Mouse (Mus musculus) kidney, adult 10 weeks (tissue): ENCODE data around the gene Zfp91. TPM values are rescaled to one million over a fixed set of nuclear protein-coding genes. Genes with fewer than 3 reads are reported as not detected.

Experiments
- polyA plus RNA-seq: library from polyadenylated mRNA; stranded (reverse); fragments of 350-450 nt; fragmentation: Illumina TruSeq; extraction: RNeasy Lipid Tissue Mini Kit (QIAGEN cat#74804); gene quantifications from one replicate; pipeline ENCODE4 v1.2.3, GENCODE M21; 2014; ENCODE audit warnings: low read depth, low replicate concordance

The Zfp91 gene
- 134 TPM for polyA plus RNA-seq

GRCm38 (mm10) chr19:12795511-12796327 is at the start of gene Zfp91, which contains the start of gene Lpxn:
Zfp91 (minus strand) TSS chr19:12796126.
Lpxn (plus strand) TSS chr19:12796193.

DNA sequence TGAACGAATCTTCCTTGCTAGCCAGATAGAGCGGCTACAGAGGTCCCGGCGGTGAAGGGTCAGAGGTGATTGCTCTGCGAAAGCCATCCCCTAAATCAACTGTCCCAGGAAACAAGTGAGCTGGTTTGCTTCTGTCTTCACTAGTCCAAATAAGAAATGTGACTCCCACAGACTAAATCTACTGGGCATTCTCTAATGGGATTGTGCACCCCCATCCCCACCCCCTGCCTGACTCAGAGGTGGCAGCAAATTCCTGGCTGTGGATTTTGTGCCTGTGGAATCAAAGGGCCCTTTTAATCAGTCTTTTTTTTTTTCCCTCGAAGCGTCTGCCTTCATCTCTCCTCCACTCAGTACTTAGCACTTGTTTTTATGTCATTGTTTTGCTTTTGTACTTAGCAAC is 30.6 kb downstream of the Zfp91 start, which contains the start of gene Cntf:
Cntf (minus strand) TSS at position 325 of the 400 bp plus-strand sequence.

Other genes starting within 250 kb of the Zfp91 start
- gene Gm4952, start 196.2 kb downstream of the Zfp91 start, polyA plus RNA-seq, result 9.9 TPM
- 2,240 TPM for gene Glyat, start 162.8 kb downstream of the Zfp91 start, polyA plus RNA-seq
- gene Olfr1442, start 125.7 kb downstream of the Zfp91 start, polyA plus RNA-seq, result 1.2 TPM
- not detected for gene Olfr1443, start 118.0 kb downstream of the Zfp91 start, polyA plus RNA-seq
- gene Keg1, start 100.3 kb downstream of the Zfp91 start, polyA plus RNA-seq, result 3,688 TPM
- 3.8 TPM for gene Cntf, start 30.5 kb downstream of the Zfp91 start, polyA plus RNA-seq
- gene Lpxn, start 67 bp upstream of the Zfp91 start, polyA plus RNA-seq, result 1.3 TPM
- gene Gm5244, start 50.6 kb upstream of the Zfp91 start, polyA plus RNA-seq, result not detected
- gene Olfr1444, start 61.2 kb upstream of the Zfp91 start, polyA plus RNA-seq, result not detected
- gene Olfr1445, start 87.7 kb upstream of the Zfp91 start, polyA plus RNA-seq, result not detected
- gene Olfr1446, start 97.4 kb upstream of the Zfp91 start, polyA plus RNA-seq, result not detected
- not detected for gene Olfr1447, start 107.6 kb upstream of the Zfp91 start, polyA plus RNA-seq
- not detected for gene Olfr1448, start 128.3 kb upstream of the Zfp91 start, polyA plus RNA-seq
- gene Olfr1449, start 134.7 kb upstream of the Zfp91 start, polyA plus RNA-seq, result not detected
- not detected for gene Olfr1450, start 154.1 kb upstream of the Zfp91 start, polyA plus RNA-seq
- not detected for gene Olfr1451, start 198.9 kb upstream of the Zfp91 start, polyA plus RNA-seq
- gene Olfr1453, start 232.2 kb upstream of the Zfp91 start, polyA plus RNA-seq, result not detected